Mouse (Mus musculus): ENCODE results near the gene Taf1b. TPM values are rescaled to one million over a fixed set of nuclear protein-coding genes. Genes with fewer than 3 reads are reported as not detected.
"Not testable (repeated sequence)": the region's sequence is repeated elsewhere in the genome, so short reads cannot be mapped to it uniquely, and the experiment has no call there.

Taf1b gene
- total and polyA plus RNA-seq, 3 experiments, result 26.4 to 28.1 TPM; not detected in 1

- TF ChIP-seq E2F4 (IDR thresholded peaks at IDR 0.05; ENCODE audit: borderline replicate concordance, low read depth, low read length), result no peak
- TF ChIP-seq USF1 (IDR thresholded peaks at IDR 0.05; ENCODE audit: low read depth, low read length), result no peak
- no peak for TF ChIP-seq MAZ (IDR thresholded peaks at IDR 0.05; ENCODE audit: low read depth, low read length)
- TF ChIP-seq BHLHE40 (IDR thresholded peaks at IDR 0.05; ENCODE audit: borderline replicate concordance, low read depth, low read length), result no peak
These were observed at the start of gene Taf1b (continued) for GRCm38 (mm10) chr12:24498150-24498840.

GRCm38 (mm10) chr12:24460406-24460805 is 37.8 kb upstream of the Taf1b start:
- H3K27me3 ChIP-seq (ENCODE audit: control insufficient read depth in 1 of 2, insufficient read depth in 2 of 2, low read length in 2 of 2), result no peaks in the 10 kb centered on the region; a peak in 1 of 4 replicates
- H3K4me3 ChIP-seq (ENCODE audit: control insufficient read depth in 1 of 2, insufficient read depth in 1 of 2, low read depth in 2 of 2, low read length in 2 of 2), result no peak overlapping the region
- H3K79me2 ChIP-seq (ENCODE audit: control insufficient read depth, insufficient read depth, low read length, poor library complexity), result no peaks in the 10 kb centered on the region
- no peak overlapping the region for H3K9ac ChIP-seq (ENCODE audit: control insufficient read depth, low read depth, low read length, poor library complexity, severe bottlenecking)
- H3K36me3 ChIP-seq (ENCODE audit: control insufficient read depth in 1 of 2, insufficient read depth in 2 of 2, low read length in 2 of 2), result no peaks in the 10 kb centered on the region
- H3K27ac ChIP-seq (ENCODE audit: control insufficient read depth, low read depth, low read length), result no peak overlapping the region
- DNase-seq (ENCODE audit: low read depth, low spot score), result no peak
- no peaks in the 10 kb centered on the region for H3K4me1 ChIP-seq (ENCODE audit: control insufficient read depth in 1 of 2, insufficient read depth in 2 of 2, low read length in 2 of 2)
- no peaks in the 10 kb centered on the region for H3K9me3 ChIP-seq (replicated peaks; ENCODE audit: insufficient read depth, low read length)
- TF ChIP-seq MYB (IDR thresholded peaks at IDR 0.05; ENCODE audit: low read depth, low read length) (no peak), RCOR1 (IDR thresholded peaks at IDR 0.05; ENCODE audit: low read depth, low read length) (no peak), ZKSCAN1 (IDR thresholded peaks at IDR 0.05; ENCODE audit: low read depth, low read length) (no peak), EP300 (IDR thresholded peaks at IDR 0.05; ENCODE audit: low read depth in 1 of 2, low read length in 2 of 2) (no peak), MAFK (IDR thresholded peaks at IDR 0.05; ENCODE audit: borderline replicate concordance, low read depth, low read length) (no peak), ELF1 (IDR thresholded peaks at IDR 0.05; ENCODE audit: low read depth, low read length) (no peak), MAZ (IDR thresholded peaks at IDR 0.05; ENCODE audit: low read depth, low read length) (no peak), GATA1 (IDR thresholded peaks at IDR 0.05; ENCODE audit: low read depth, low read length) (no peak), MXI1 (IDR thresholded peaks at IDR 0.05; ENCODE audit: low read depth, low read length) (no peak)

- not testable (repeated sequence) for H3K9ac ChIP-seq (ENCODE audit: control insufficient read depth, low read depth, low read length, poor library complexity, severe bottlenecking); H3K79me2 ChIP-seq (ENCODE audit: control insufficient read depth, insufficient read depth, low read length, poor library complexity); H3K4me3 ChIP-seq (ENCODE audit: control insufficient read depth in 1 of 2, insufficient read depth in 1 of 2, low read depth in 2 of 2, low read length in 2 of 2); H3K9me3 ChIP-seq (replicated peaks; ENCODE audit: insufficient read depth, low read length); H3K4me1 ChIP-seq (ENCODE audit: control insufficient read depth in 1 of 2, insufficient read depth in 2 of 2, low read length in 2 of 2); H3K27me3 ChIP-seq (ENCODE audit: control insufficient read depth in 1 of 2, insufficient read depth in 2 of 2, low read length in 2 of 2); H3K27ac ChIP-seq (ENCODE audit: control insufficient read depth, low read depth, low read length); H3K36me3 ChIP-seq (ENCODE audit: control insufficient read depth in 1 of 2, insufficient read depth in 2 of 2, low read length in 2 of 2)
- TF ChIP-seq CTCF (IDR thresholded peaks at IDR 0.05 in 2 of 3, conservative IDR thresholded peaks at IDR 0.05 in 1 of 3; ENCODE audit: control insufficient read depth in 1 of 3, insufficient read depth in 1 of 3, low read depth in 2 of 3, low read length in 3 of 3, poor library complexity in 1 of 3, severe bottlenecking in 1 of 3) (peak; percentile 10 to 78 (median 63); a peak in 4 of 6 replicates), SMC3 (IDR thresholded peaks at IDR 0.05; ENCODE audit: low read depth, low read length) (peak; percentile 65), ZC3H11A (IDR thresholded peaks at IDR 0.05; ENCODE audit: low read depth, low read length) (peak; percentile 44; the same call in 1 of the 2 replicates), RAD21 (IDR thresholded peaks at IDR 0.05; ENCODE audit: low read depth, low read length) (peak; percentile 57)
- DNase-seq (ENCODE audit: low read depth, low spot score), result peak; percentile 14
These were observed 36.0 kb upstream of the Taf1b start for GRCm38 (mm10) chr12:24462121-24462520.

GRCm38 (mm10) chr12:24463490-24463889 is 34.7 kb upstream of the Taf1b start:
- H3K36me3 ChIP-seq (ENCODE audit: control insufficient read depth in 1 of 2, insufficient read depth in 2 of 2, low read length in 2 of 2); H3K9me3 ChIP-seq (replicated peaks; ENCODE audit: insufficient read depth, low read length); H3K4me3 ChIP-seq (ENCODE audit: control insufficient read depth in 1 of 2, insufficient read depth in 1 of 2, low read depth in 2 of 2, low read length in 2 of 2); H3K27me3 ChIP-seq (ENCODE audit: control insufficient read depth in 1 of 2, insufficient read depth in 2 of 2, low read length in 2 of 2); DNase-seq (ENCODE audit: low read depth, low spot score); H3K9ac ChIP-seq (ENCODE audit: control insufficient read depth, low read depth, low read length, poor library complexity, severe bottlenecking); H3K79me2 ChIP-seq (ENCODE audit: control insufficient read depth, insufficient read depth, low read length, poor library complexity); H3K27ac ChIP-seq (ENCODE audit: control insufficient read depth, low read depth, low read length); H3K4me1 ChIP-seq (ENCODE audit: control insufficient read depth in 1 of 2, insufficient read depth in 2 of 2, low read length in 2 of 2): not testable (repeated sequence)
